Mouse (Mus musculus) forebrain, embryonic 10.5 days (tissue): ENCODE data around the gene Coq10a. TPM values are rescaled to one million over a fixed set of nuclear protein-coding genes. Genes with fewer than 3 reads are reported as not detected.

ENCODE experiments used
- DNase-seq: peaks from one replicate; pipeline ENCODE4 v3.0.0-alpha.2; 2017; ENCODE audit warnings: low spot score; ENCODE audit errors: extremely low spot score
- H3K27ac ChIP-seq: fragments of 300-500 bp; sonication (generic); 2 replicates; pipeline ENCODE4 v1.5.1; 2016; ENCODE audit warnings: mild to moderate bottlenecking
- H3K27me3 ChIP-seq: fragments of 300-500 bp; sonication (generic); 2 replicates; pipeline ENCODE4 v1.6.1; 2016; ENCODE audit warnings: mild to moderate bottlenecking; ENCODE audit not compliant: poor library complexity, severe bottlenecking
- H3K36me3 ChIP-seq: fragments of 300-500 bp; sonication (generic); replicated peaks from 2 replicates; pipeline ENCODE4 v1.6.1; 2016; ENCODE audit warnings: mild to moderate bottlenecking, moderate library complexity
- H3K4me1 ChIP-seq: fragments of 300-500 bp; sonication (generic); 2 replicates; pipeline ENCODE4 v1.6.1; 2016
- H3K4me3 ChIP-seq: fragments of 300-500 bp; sonication (generic); 2 replicates; pipeline ENCODE4 v1.5.1; 2016; ENCODE audit warnings: mild to moderate bottlenecking, moderate library complexity
- H3K9me3 ChIP-seq: fragments of 300-500 bp; sonication (generic); 2 replicates; pipeline ENCODE4 v1.6.1; 2016; ENCODE audit warnings: mild to moderate bottlenecking, moderate library complexity
- WGBS: fragments of 180-500 bp; shearing (Covaris S2); methylation state at CpG from one replicate; pipeline ENCODE4 v1.1.7; 2016; 5-methylcytosine and 5-hydroxymethylcytosine counted together
- polyA plus RNA-seq: library from polyadenylated mRNA; unstranded; fragments of >200 nt; fragmentation: Nextera tagmentation; extraction: Ambion mirVana; gene quantifications from 2 replicates; pipeline ENCODE4 v1.2.1, GENCODE M21; 2016

The Coq10a gene
- polyA plus RNA-seq, 1 experiment from 2014 or later = 9.2 TPM

GRCm38 (mm10) chr10:128367899-128368401, 847 bp downstream of the Coq10a start:
- Histone ChIP-seq H3K27ac (peak overlapping the region; percentile 88), H3K27me3 (no peaks in the 10 kb centered on the region), H3K4me3 (peak overlapping the region; percentile 75), H3K9me3 (no peaks in the 10 kb centered on the region), H3K4me1 (peaks cover 21% of the 10 kb centered on the region), H3K36me3 (peaks cover 34% of the 10 kb centered on the region)
- 18% methylated on average over 19 of the region's 19 CpGs for WGBS
- DNase-seq = no peak

DNA sequence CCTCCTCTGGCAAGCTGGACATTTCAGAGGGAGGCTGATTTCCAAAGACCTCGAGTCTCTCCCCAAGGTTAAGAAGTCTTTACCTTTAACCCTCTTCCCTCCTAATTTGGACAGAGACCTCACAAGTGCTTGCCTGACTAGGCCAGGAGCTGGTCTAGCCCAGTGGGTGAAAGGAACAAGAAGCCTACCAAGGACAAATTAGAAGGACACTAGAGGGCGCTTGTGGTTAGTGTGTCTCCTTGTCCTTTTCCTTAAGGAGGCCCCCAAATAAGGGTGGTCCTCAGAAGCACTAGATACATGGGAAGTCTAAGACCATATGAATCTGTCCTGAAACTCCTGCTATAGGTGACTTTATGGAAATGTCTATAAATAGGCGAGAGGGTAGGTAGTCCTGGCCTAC, 6.2 kb downstream of the Coq10a start:
- Histone ChIP-seq H3K4me1 (peaks cover 4% of the 10 kb centered on the region), H3K27ac (no peak overlapping the region), H3K27me3 (no peaks in the 10 kb centered on the region), H3K9me3 (no peaks in the 10 kb centered on the region), H3K4me3 (no peak overlapping the region), H3K36me3 (peaks cover 88% of the 10 kb centered on the region)
- no peak for DNase-seq
- 60% methylated on average over 3 of the region's 3 CpGs for WGBS

- Histone ChIP-seq H3K27ac (no peak overlapping the region), H3K27me3 (no peaks in the 10 kb centered on the region), H3K4me3 (no peak overlapping the region), H3K36me3 (peaks cover 95% of the 10 kb centered on the region), H3K4me1 (no peaks in the 10 kb centered on the region), H3K9me3 (no peaks in the 10 kb centered on the region)
- DNase-seq = no peak
- WGBS = 95% methylated on average over 6 of the region's 6 CpGs
These were observed 7.0 kb downstream of the Coq10a start for GRCm38 (mm10) chr10:128361836-128362235.

DNA sequence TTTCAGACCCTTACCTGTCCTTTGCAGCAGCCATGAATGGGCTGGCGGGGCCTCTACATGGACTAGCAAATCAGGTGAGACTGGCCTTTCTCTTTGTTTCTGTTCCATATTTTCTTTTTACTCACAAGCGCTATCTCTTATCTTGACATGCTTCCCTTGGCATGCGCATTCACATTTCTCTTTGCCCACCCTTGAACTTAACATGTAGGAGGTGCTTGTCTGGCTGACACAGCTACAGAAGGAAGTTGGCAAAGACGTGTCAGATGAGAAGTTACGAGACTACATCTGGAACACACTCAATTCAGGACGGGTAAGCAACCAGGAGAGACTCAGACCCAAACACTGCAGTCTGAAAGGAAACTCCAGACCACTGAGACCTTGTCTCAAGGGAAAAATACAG, 9.6 kb downstream of the Coq10a start:
- peaks cover 98% of the 10 kb centered on the region for H3K36me3 ChIP-seq

DNA sequence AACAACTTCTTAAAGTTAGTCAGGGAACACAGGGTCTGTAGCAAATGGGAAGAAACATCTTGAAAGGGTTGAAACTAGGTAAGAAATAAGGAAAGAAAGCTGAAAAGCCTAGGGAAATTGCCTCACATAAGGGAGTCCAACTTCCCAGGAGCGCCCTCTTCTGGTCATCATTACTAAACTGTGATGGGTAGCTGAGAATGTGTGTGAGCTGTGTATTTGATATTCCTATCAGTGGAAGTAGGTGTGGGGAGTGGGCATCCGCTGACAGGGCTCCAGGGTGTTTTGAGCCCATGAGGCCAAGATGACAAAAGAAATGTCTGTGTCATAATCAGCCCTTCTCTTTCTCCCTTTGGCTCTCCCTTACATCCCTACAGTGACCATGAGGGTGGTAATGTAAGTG, 10.0 kb downstream of the Coq10a start:
- Histone ChIP-seq H3K4me1 (no peaks in the 10 kb centered on the region), H3K27ac (no peak overlapping the region), H3K9me3 (no peaks in the 10 kb centered on the region), H3K4me3 (no peak overlapping the region), H3K36me3 (peaks cover 98% of the 10 kb centered on the region), H3K27me3 (no peaks in the 10 kb centered on the region)
- 54% methylated on average over 2 of the region's 2 CpGs for WGBS
- no peak for DNase-seq

More for the DNA sequence above, 9.6 kb downstream of the Coq10a start:
- H3K4me3 ChIP-seq = no peak overlapping the region
- H3K27ac ChIP-seq = no peak overlapping the region
- DNase-seq = no peak
- no peaks in the 10 kb centered on the region for H3K27me3 ChIP-seq
- H3K9me3 ChIP-seq = no peaks in the 10 kb centered on the region
- WGBS = 93% methylated on average over 6 of the region's 6 CpGs
- H3K4me1 ChIP-seq = no peaks in the 10 kb centered on the region

DNA sequence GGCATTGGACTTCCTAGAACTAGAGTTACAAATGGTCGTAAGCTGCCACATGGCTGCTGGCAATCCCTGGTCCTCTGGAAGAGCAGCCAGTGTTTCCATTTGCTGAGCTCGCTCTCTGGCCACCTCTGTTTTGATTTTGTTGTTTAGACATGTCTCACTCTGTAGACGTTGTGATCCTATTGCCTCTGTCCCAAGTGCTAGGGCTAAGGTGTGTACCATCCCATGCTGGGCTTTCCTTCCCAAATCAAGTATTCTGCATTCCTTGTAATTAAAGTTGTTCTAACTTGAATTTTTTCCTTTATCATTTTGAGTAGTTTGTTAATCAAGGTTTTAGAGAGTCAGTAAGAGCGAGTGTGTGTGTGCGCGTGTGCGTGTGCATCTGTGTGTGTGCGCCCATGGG, 21.3 kb downstream of the Coq10a start:
- no peak overlapping the region for H3K27ac ChIP-seq
- no peak overlapping the region for H3K4me3 ChIP-seq
- DNase-seq = no peak
- H3K9me3 ChIP-seq = no peaks in the 10 kb centered on the region
- peaks cover 64% of the 10 kb centered on the region for H3K36me3 ChIP-seq
- H3K4me1 ChIP-seq = peaks cover 8% of the 10 kb centered on the region
- no peaks in the 10 kb centered on the region for H3K27me3 ChIP-seq
- WGBS = 94% methylated on average over 8 of the region's 8 CpGs

- H3K36me3 ChIP-seq = peaks cover 57% of the 10 kb centered on the region
- H3K4me1 ChIP-seq = peaks cover 10% of the 10 kb centered on the region
- WGBS = 82% methylated on average over 7 of the region's 7 CpGs
- no peak for DNase-seq
- H3K27ac ChIP-seq = no peak overlapping the region
- no peak overlapping the region for H3K4me3 ChIP-seq
- H3K27me3 ChIP-seq = no peaks in the 10 kb centered on the region
- no peaks in the 10 kb centered on the region for H3K9me3 ChIP-seq
These were observed 24.1 kb downstream of the Coq10a start for GRCm38 (mm10) chr10:128344568-128345275.

DNA sequence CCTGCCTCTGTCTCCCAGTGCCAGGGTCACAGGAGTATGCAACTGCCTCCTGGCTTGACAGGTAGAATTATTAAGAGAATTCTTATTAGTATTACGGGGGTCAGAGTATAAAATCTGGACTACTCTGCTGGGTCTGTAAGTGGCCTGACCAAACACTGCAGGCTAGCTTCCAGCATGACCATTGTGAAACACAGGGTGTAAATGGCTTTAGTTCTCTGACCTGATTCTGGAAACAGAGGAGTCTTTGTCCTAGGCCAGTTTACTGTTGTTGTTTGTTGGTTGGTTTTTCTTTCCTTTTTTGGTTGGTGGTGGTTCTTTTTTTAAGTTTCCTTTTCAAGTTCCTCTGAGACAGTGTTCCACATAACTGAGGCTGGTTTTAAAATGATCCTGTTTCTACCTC, 25.4 kb downstream of the Coq10a start:
- H3K27ac ChIP-seq = no peak overlapping the region
- no peak for DNase-seq
- H3K36me3 ChIP-seq = peaks cover 58% of the 10 kb centered on the region
- H3K4me3 ChIP-seq = no peak overlapping the region
- peaks cover 23% of the 10 kb centered on the region for H3K4me1 ChIP-seq
- H3K27me3 ChIP-seq = no peaks in the 10 kb centered on the region
- no peaks in the 10 kb centered on the region for H3K9me3 ChIP-seq
- 95% methylated on average over 1 of the region's 1 CpGs for WGBS

DNA sequence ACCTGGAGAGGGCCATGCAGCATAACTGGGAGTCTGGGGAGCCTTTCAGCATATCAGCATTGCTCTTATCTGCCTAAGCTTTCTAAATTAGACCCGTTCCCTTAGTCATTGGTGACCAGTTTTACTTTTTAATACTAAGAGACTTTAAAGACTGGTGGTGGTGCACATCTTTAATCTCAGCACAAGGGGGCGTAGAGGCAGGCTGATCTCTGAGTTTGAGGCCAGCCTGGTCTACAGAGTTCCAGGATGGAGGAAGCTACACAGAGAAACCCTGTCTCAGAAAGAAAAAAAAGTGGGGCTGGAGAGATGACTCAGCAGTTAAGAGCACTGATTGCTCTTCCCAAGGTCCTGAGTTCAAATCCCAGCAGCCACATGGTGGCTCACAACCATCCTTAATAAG, 28.5 kb downstream of the Coq10a start:
- WGBS = 83% methylated on average over 2 of the region's 2 CpGs
- no peaks in the 10 kb centered on the region for H3K9me3 ChIP-seq
- H3K4me1 ChIP-seq = peaks cover 32% of the 10 kb centered on the region

DNA sequence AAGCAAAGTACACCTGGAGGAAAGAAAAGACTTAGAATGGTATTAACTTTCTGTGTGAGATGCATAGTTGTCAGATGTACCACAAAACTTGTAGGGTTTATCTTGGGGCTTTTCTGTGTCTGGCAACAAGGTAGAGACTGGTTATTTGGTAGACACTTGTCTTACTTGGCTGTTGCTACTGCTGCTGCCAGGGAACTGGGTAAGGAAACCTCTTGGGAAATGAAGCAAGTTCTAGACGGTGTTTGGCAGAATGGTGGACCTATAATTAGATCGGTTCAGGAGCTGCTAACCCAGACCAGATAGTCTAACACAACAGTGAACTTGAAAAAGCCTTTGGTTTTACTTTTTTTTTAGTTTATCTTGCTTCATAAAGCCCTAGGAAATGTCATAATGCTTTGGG, 29.8 kb downstream of the Coq10a start:
- no peak for DNase-seq
- Histone ChIP-seq H3K4me3 (peak overlapping the region; percentile 68), H3K36me3 (peaks cover 41% of the 10 kb centered on the region), H3K27me3 (no peaks in the 10 kb centered on the region), H3K27ac (no peak overlapping the region), H3K9me3 (no peaks in the 10 kb centered on the region), H3K4me1 (peaks cover 25% of the 10 kb centered on the region)
- 88% methylated on average over 2 of the region's 2 CpGs for WGBS

More for the DNA sequence above, 28.5 kb downstream of the Coq10a start:
- H3K27me3 ChIP-seq = no peaks in the 10 kb centered on the region
- DNase-seq = no peak
- peaks cover 45% of the 10 kb centered on the region for H3K36me3 ChIP-seq
- peak overlapping the region; percentile 68; the same call in 1 of the 2 replicates for H3K4me3 ChIP-seq
- H3K27ac ChIP-seq = no peak overlapping the region

GRCm38 (mm10) chr10:128338415-128338814, 30.4 kb downstream of the Coq10a start:
- Histone ChIP-seq H3K4me1 (peaks cover 25% of the 10 kb centered on the region), H3K4me3 (peak overlapping the region; percentile 68), H3K27ac (peak overlapping the region; percentile 91), H3K9me3 (no peaks in the 10 kb centered on the region), H3K36me3 (peaks cover 37% of the 10 kb centered on the region), H3K27me3 (no peaks in the 10 kb centered on the region)
- 27% methylated on average over 5 of the region's 5 CpGs for WGBS
- DNase-seq = no peak

DNA sequence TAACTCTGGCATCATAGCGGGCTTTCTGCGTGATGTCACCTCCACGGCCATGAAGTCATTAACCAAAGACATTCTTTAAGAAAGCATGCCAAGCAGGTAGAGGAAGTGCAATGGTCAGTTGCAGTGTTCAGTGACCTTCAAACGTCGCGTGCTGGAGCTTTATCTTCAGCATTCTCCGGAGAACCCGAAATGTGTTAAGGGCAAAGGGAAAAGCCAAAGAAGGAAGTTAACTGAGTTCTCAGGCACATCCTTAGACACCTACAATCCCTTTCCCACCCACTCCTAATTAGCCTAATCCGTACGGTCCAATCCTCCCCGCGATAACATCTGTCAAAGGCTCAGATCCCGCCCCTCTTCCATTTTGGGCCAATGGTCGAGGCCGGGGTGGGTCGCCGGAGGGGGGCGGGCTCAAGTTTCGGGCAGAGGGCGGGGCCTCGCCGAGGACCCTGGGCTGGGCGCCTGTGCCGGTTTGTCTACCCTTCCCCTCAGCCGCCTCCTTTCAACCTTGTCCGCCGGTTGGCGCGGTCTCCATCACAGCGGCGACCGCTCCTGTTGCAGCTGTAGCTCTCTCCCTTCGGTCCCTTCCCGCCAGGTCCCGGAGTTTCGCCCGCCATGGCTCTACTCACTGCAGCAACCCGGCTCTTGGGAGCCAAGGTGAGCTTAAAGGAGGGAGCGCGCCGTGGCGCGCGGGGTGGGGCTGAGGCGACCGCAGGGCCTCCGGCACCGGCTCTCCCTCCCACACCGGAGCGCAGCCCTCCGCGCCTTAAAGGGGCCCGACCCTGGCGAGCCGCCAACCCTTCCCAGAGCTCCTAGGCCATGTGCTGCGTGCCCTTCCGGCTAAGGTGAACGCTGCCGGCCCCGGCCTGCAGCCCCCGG, 31.3 kb downstream of the Coq10a start, which contains the start of gene Cs:
Gene Cs, plus strand, starts transcription at position 429 of the 876 bp plus-strand sequence.
- H3K4me1 ChIP-seq = peaks cover 25% of the 10 kb centered on the region
- peak within 1 kb of the TSS; percentile 91 for H3K27ac ChIP-seq
- H3K36me3 ChIP-seq = peaks cover 28% of the 10 kb centered on the region
- WGBS = 2% methylated on average over 61 of the region's 61 CpGs
- DNase-seq = peak; percentile 98
- no peaks in the 10 kb centered on the region for H3K9me3 ChIP-seq
- no peaks in the 10 kb centered on the region for H3K27me3 ChIP-seq
- peak within 1 kb of the TSS; percentile 68 for H3K4me3 ChIP-seq

DNA sequence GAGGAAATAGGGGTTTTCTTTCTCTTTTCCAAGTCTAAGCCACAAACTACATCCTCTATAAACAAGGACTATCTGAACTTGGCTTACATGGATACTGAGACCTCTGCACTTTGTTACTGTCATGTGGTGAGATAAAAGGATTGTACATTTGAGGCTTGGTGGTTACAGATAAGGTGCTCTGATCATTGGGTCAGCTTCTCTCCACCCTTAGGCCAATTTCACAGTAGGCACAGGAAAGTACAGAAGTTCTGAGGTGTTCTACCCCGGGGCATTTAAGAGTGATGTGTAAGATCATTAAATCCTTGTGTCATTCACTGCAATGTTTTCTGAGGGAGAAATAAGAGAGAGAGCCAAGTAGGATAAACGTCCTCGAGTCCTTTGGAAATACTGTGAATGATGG, 32.2 kb downstream of the Coq10a start:
- peaks cover 25% of the 10 kb centered on the region for H3K36me3 ChIP-seq
- WGBS = 88% methylated on average over 3 of the region's 3 CpGs
- peaks cover 25% of the 10 kb centered on the region for H3K4me1 ChIP-seq
- no peaks in the 10 kb centered on the region for H3K27me3 ChIP-seq
- H3K27ac ChIP-seq = peak overlapping the region; percentile 91
- no peaks in the 10 kb centered on the region for H3K9me3 ChIP-seq
- no peak for DNase-seq
- peak overlapping the region; percentile 68 for H3K4me3 ChIP-seq
